Mouse (Mus musculus) megakaryocyte, embryonic 14.5 days (primary cell): ENCODE data around the gene H2-Eb1.

Experiments
- FLI1 ChIP-seq: IDR thresholded peaks from 2 replicates; pipeline ENCODE4 v1.6.1; 2012; ENCODE audit warnings: low read length, inconsistent platforms, mixed read lengths
- GATA1 ChIP-seq: IDR thresholded peaks from 3 replicates; pipeline ENCODE4 v1.6.1; 2012; ENCODE audit warnings: mixed read lengths, low read length, inconsistent platforms, borderline replicate concordance

DNA sequence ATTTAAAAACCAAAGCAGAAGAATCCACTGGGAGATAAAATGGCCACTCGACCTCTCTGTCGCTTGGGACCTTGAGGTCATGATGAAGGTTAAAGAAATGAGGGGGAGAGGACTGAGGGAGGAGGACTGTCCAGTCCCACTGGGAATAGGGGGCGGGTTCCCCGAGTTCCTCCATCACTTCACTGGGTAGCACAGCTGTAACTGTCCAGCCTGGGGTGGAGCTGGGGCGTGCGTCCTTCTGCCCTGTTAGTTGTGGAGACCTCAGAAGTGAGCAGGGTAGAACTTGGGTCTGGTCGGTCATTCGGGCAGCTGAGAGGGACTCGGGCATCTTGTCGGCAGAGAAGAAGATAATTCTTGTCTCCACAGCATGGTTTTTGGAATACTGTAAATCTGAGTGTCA is 3.6 kb downstream of the H2-Eb1 start:
- TF ChIP-seq GATA1 (no peak), FLI1 (no peak)
